Mouse (Mus musculus) hindbrain, embryonic 11.5 days (tissue): ENCODE measurements around the gene E130308A19Rik. TPM values are rescaled to one million over a fixed set of nuclear protein-coding genes. Genes with fewer than 3 reads are reported as not detected.

Experiments used
- ATAC-seq: fragments of 200-750 bp; cut with Nextera tagmentation; 2 replicates; pipeline ENCODE4 v1.8.0; 2017; ENCODE audit warnings: mild to moderate bottlenecking, moderate TSS enrichment, moderate library complexity; ENCODE audit not compliant: low FRiP score
- DNase-seq: peaks from one replicate; pipeline ENCODE4 v3.0.0-alpha.2; 2015; ENCODE audit warnings: low spot score
- H3K27ac ChIP-seq: fragments of 300-500 bp; sonication (generic); 2 replicates; pipeline ENCODE4 v1.5.1; 2014; ENCODE audit warnings: mild to moderate bottlenecking, low read depth, low read length
- H3K27me3 ChIP-seq: fragments of 300-500 bp; sonication (generic); 2 replicates; pipeline ENCODE4 v1.6.1; 2014; ENCODE audit warnings: mild to moderate bottlenecking, low read length, moderate library complexity, mixed read lengths; ENCODE audit not compliant: control insufficient read depth, insufficient read depth
- H3K36me3 ChIP-seq: fragments of 300-500 bp; sonication (generic); 2 replicates; pipeline ENCODE4 v1.6.1; 2014; ENCODE audit warnings: mild to moderate bottlenecking, low read length, moderate library complexity, mixed read lengths; ENCODE audit not compliant: control insufficient read depth, insufficient read depth
- H3K4me1 ChIP-seq: fragments of 300-500 bp; sonication (generic); replicated peaks from 2 replicates; pipeline ENCODE4 v1.6.1; 2014; ENCODE audit warnings: low read length, mixed read lengths; ENCODE audit not compliant: control insufficient read depth, insufficient read depth
- H3K4me2 ChIP-seq: fragments of 300-500 bp; sonication (generic); replicated peaks from 2 replicates; pipeline ENCODE4 v1.6.1; 2014; ENCODE audit warnings: mild to moderate bottlenecking, low read depth, low read length
- H3K4me3 ChIP-seq: fragments of 300-500 bp; sonication (generic); 2 replicates; pipeline ENCODE4 v1.5.1; 2014; ENCODE audit warnings: low read depth, low read length
- H3K9ac ChIP-seq: fragments of 300-500 bp; sonication (generic); 2 replicates; pipeline ENCODE4 v1.6.1; 2014; ENCODE audit warnings: low read depth, low read length
- H3K9me3 ChIP-seq: fragments of 300-500 bp; sonication (generic); 2 replicates; pipeline ENCODE4 v1.6.1; 2016; ENCODE audit warnings: low read length; ENCODE audit not compliant: control insufficient read depth
- WGBS: fragments of 180-500 bp; shearing (Covaris S2); extraction: QIAGEN DNeasy Blood & Tissue Kit; methylation state at CpG from one replicate; pipeline ENCODE4 v1.1.7; 2014; 5-methylcytosine and 5-hydroxymethylcytosine counted together
- polyA plus RNA-seq: library from polyadenylated mRNA; unstranded; fragments of >200 nt; fragmentation: Nextera tagmentation; extraction: Ambion mirVana; gene quantifications from 2 replicates; pipeline ENCODE4 v1.2.1, GENCODE M21; 2014

E130308A19Rik gene
- polyA plus RNA-seq, result 56.6 and 58.0 TPM in 2 replicates

DNA sequence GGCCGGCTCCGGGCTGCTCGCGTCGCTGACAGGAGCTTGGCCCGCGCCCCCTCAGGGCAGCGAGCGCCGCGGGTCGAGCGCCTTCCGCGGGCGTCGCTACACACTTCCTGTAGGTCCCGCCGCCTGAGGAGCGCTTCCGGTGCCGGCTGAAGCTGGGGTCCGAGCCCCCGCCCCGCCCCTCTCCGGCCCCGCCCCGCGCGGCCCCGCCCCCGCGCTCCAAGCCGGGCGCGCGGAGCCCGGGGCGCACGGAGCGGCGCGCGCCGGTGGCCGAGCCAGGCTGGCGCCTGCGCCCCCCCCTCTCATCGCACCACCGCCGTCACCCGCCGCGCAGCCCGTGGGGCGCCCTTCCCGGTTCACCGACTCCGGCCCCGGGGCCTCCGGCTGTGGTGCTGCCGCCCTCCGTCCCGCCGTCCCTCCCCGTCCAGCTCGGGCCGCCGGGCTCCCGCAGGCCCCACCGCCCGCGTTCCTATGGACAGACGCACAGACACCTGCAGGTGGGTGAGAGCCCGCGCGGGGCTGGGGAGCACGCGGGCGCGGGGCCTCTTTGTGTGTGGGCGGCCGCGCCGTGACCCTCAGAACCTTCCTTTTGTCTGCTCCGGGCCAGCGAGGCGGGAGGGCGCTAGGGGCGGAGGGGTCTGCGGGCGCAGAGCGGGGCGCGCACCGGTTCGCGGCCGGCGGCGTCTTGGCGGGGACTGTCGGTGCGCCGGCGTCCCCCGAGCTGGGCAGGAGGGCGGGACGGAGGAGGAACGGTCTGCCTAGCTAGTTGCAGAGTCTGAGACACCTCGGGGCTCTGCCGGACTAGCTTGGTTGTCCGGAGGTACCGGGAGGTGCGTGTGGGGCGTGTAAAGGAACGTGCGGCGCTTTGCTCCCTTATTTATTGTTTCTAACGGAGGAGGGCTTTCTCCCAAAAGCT lies at the start of gene E130308A19Rik:
TSS of gene E130308A19Rik (plus strand) at position 214 of the 913 bp plus-strand sequence.
- Histone ChIP-seq H3K4me2 (peak within 1 kb of the TSS; percentile 74), H3K9me3 (no peaks in the 10 kb centered on the region), H3K36me3 (no peaks in the 10 kb centered on the region), H3K4me1 (peaks cover 3% of the 10 kb centered on the region; the same call in 1 of the 2 replicates), H3K9ac (peak within 1 kb of the TSS; percentile 97), H3K27me3 (no peaks in the 10 kb centered on the region), H3K27ac (peak within 1 kb of the TSS; percentile 93), H3K4me3 (peak within 1 kb of the TSS; percentile 95)
- DNase-seq (peak; percentile 87), ATAC-seq (peak; percentile 93)
- WGBS, result under 1% methylated on average over 60 of the region's 120 CpGs

DNA sequence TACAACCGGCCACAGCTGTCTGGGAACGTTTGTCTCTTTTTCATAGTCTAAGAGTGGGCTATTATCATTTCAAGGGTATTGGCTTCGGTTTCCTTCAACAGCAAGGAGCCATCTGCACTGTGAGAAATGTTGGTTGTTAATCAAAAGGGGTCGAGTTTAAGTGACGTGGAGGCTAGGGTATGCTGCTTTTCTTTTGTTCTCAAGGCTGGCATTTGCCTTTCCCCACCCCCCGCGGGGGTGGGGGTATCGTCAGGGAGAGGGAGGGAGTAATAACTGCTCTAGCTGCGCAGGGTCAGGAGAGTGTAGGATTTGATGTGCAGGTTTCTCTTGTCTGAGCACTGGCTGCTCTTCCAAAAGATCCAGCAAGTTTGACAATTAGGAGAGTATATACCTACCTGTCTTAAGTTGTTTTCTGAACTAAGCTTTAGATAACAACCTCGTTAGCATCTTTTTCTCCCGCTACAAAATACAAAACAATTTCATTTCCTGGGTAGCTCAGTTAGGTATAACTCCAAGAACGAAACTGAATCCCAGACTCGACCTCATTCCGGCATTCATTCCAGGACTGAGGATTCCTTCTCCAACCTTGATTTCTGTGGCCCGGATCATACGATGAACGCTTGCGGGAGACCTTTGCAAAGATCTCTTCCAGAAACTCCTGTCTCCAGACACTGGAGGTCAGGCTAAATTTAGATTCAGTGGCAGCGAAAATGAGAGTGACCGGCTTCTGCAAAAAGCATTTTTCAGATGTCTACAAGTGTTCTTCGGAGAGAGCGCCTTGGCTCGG lies 45.3 kb upstream of the E130308A19Rik start:
- under 1% methylated on average over 23 of the region's 23 CpGs for WGBS
- H3K9ac ChIP-seq, result peak overlapping the region; percentile 64
- H3K4me1 ChIP-seq, result no peaks in the 10 kb centered on the region
- H3K4me3 ChIP-seq, result peak overlapping the region; percentile 63
- H3K27ac ChIP-seq, result peak overlapping the region; percentile 82
- H3K36me3 ChIP-seq, result no peaks in the 10 kb centered on the region
- H3K4me2 ChIP-seq, result peak overlapping the region; percentile 85
- peak; percentile 67 for ATAC-seq
- H3K9me3 ChIP-seq, result no peaks in the 10 kb centered on the region
- peak; percentile 81 for DNase-seq
- H3K27me3 ChIP-seq, result no peaks in the 10 kb centered on the region

DNA sequence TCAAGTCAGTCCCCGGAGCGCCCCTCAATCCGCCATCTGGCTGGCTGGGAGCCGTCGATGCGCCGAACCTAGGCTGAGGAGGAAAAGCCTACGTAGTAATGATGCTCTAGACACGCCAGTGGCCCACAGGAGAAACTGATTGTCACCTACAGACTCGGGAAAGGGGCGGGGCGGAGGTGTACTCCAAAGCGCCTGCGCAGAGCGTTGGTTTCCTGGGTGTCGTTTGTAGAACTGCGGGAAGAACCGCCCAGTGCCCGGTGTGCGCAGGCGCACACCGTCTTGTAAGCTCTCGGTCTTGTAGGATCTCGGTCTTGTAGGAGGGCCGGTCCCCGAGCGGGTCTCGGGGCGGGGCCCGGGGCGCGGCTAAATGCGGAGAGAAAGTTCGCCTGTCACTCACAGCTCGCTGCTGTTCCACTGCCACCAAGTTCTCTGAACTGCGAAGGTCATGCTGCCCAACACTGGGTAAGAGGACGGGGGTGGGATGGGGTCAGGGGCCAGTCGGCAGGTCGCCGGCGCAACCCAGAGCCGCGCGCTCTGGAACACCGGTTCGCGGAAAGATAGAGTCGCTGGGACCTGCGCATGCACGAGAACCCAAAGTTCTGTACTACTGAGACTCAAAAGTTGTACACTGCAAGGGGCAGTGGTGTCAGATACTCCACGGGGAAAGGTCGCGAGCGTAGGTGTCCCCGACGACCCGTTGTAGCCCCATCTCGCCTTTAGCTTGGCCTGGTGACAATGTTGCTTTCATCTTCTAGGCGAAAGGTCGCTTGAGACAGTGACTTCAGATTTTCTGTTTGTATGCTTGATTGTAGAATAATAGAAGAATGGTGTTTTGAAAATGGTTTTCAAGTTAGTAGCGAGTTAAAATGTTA lies 44.5 kb upstream of the E130308A19Rik start, which contains the start of gene Hsdl2:
TSS of gene Hsdl2 (plus strand) at position 250 of the 872 bp plus-strand sequence.
- Histone ChIP-seq H3K4me1 (no peaks in the 10 kb centered on the region), H3K27me3 (no peaks in the 10 kb centered on the region), H3K36me3 (no peaks in the 10 kb centered on the region), H3K9me3 (no peaks in the 10 kb centered on the region), H3K27ac (peak within 1 kb of the TSS; percentile 82), H3K4me3 (peak within 1 kb of the TSS; percentile 63), H3K4me2 (peak within 1 kb of the TSS; percentile 85), H3K9ac (peak within 1 kb of the TSS; percentile 64)
- ATAC-seq, result peak; percentile 97
- peak; percentile 100 for DNase-seq
- WGBS, result under 1% methylated on average over 61 of the region's 61 CpGs

DNA sequence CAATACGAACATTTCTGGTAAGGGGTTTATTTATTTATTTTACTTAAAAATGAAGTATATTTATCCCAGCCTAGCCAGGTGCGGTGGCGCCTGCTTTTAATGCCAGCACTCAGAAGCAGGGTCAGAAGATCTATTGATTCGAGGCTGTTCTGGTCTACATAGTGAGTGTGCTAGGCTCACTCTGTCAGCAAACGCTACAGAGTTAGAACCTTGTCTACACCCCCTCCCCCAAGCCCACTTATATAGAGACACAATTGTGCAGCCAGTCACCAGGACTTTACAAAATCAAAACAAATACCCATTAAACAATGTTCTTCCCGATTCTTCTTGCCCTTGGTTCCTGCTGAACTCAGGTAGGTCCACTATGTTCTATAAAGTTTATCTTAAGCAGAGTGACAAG lies 43.8 kb upstream of the E130308A19Rik start:
- 38% methylated on average over 6 of the region's 6 CpGs for WGBS
- ATAC-seq (no peak), DNase-seq (peak; percentile 10)

DNA sequence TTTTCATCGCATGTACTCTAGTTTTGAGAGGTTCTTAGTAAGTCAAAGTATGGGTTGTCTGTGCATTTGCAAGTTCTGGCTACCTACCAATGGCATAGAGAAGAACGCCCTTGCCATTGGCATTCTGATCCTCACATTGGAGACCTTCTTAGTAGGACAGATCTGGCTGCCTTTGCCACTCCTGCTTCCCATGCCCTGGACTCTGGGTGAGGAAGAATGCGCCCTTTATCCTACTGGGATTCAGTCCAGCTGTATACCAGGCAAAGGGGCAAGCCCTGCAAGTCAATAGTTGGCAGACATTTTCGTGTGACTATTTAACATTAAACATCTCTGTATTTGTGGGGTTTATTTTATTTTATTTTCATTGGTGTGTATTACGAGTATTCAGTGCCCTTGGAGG lies 40.9 kb upstream of the E130308A19Rik start:
- Histone ChIP-seq H3K36me3 (no peaks in the 10 kb centered on the region), H3K27me3 (no peaks in the 10 kb centered on the region), H3K9ac (no peak overlapping the region), H3K4me3 (no peak overlapping the region), H3K27ac (no peak overlapping the region), H3K9me3 (no peaks in the 10 kb centered on the region), H3K4me1 (no peaks in the 10 kb centered on the region), H3K4me2 (no peak overlapping the region)
- no peak for ATAC-seq
- DNase-seq, result no peak
- WGBS, result 81% methylated on average over 5 of the region's 5 CpGs

More for the DNA sequence above, 43.8 kb upstream of the E130308A19Rik start:
- Histone ChIP-seq H3K9me3 (no peaks in the 10 kb centered on the region), H3K27ac (no peak overlapping the region), H3K36me3 (no peaks in the 10 kb centered on the region), H3K4me1 (no peaks in the 10 kb centered on the region), H3K4me3 (peak overlapping the region; percentile 63), H3K9ac (0 out of 2 replicates have a peak overlapping the region, but pooled peaks have one; percentile 19), H3K4me2 (peak overlapping the region; percentile 85), H3K27me3 (no peaks in the 10 kb centered on the region)

DNA sequence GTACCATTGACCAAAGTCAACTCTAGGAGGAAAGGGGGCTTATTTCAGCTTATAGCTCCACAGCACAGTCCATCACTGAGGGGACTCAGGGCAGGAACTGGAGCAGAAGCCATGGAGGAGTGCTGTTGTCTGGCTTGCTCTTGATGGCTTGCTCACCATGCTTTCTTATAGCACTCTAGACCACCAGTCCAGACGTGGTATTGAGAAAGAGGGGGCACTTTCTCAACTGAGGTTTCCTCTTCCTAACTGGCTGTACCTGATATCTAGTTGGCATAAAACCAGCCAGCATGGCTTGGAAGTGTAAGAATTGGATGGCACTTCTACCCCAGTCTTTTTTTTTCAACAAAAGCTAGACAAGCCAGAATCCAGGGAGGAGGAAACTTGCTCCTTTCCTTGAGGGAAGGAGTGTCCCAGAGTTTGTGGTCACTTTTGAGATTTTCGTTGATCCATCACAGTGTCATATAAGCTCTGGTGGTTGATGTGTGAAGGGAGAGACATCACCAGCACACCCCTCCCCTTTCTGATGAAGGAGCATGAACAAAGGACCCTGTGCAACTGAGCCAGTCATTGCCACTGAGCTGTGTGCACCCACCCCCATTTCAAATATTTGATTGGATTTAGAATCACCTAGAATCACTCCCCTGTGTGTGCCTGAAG lies 38.7 kb upstream of the E130308A19Rik start:
- Histone ChIP-seq H3K4me3 (no peak overlapping the region), H3K4me2 (no peak overlapping the region), H3K4me1 (no peaks in the 10 kb centered on the region), H3K9ac (no peak overlapping the region), H3K27me3 (no peaks in the 10 kb centered on the region), H3K9me3 (no peaks in the 10 kb centered on the region), H3K27ac (no peak overlapping the region), H3K36me3 (no peaks in the 10 kb centered on the region)
- DNase-seq (no peak), ATAC-seq (no peak)
- 81% methylated on average over 2 of the region's 2 CpGs for WGBS

DNA sequence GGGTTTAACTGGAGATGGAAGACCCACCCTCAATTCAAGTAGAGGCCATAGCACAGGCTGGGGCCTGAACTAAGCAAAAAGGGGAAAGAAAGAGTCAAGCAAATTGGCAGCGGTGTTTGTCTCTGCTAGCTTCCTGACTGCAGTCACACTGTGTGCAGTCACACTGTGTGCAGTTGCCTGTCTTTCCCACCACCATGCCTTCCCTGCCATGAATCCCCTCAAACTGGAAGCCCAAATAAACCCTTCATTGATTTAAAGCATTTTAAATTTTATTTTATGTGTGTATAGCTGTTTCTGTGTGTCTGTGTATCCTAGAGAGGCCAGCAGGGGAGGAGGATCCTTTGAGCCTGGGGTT lies 38.2 kb upstream of the E130308A19Rik start:
- H3K4me2 ChIP-seq, result no peak overlapping the region
- H3K9ac ChIP-seq, result no peak overlapping the region
- H3K27me3 ChIP-seq, result no peaks in the 10 kb centered on the region
- no peaks in the 10 kb centered on the region for H3K36me3 ChIP-seq
- ATAC-seq, result no peak
- 92% methylated on average over 1 of the region's 1 CpGs for WGBS
- H3K4me3 ChIP-seq, result no peak overlapping the region
- H3K27ac ChIP-seq, result no peak overlapping the region
- no peaks in the 10 kb centered on the region for H3K9me3 ChIP-seq
- no peak for DNase-seq
- no peaks in the 10 kb centered on the region for H3K4me1 ChIP-seq
